Mouse (Mus musculus): Measurements from ENCODE around the gene Ndufa10.

- no peak for TF ChIP-seq CTCF (IDR thresholded peaks at IDR 0.05; ENCODE audit: low read depth)
- TF ChIP-seq EP300 (IDR thresholded peaks at IDR 0.05; ENCODE audit: low read depth), result no peak
These were observed 45.4 kb upstream of the Ndufa10 start for GRCm38 (mm10) chr1:92519046-92519445.

Measured in liver, embryonic 14.5 days (tissue).